Mouse (Mus musculus): ENCODE results near the gene Bend6. TPM values are rescaled to one million over a fixed set of nuclear protein-coding genes. Genes with fewer than 3 reads are reported as not detected.

Gene Bend6
- polyA plus RNA-seq (2011; ENCODE audit: insufficient read depth, insufficient read length, low read depth, missing spikeins): 5.4 and 6.9 TPM in 2 replicates

- H3K36me3 ChIP-seq (ENCODE audit: control insufficient read depth, insufficient read depth, low read length, poor library complexity, severe bottlenecking): peaks cover 2% of the 10 kb centered on the region; the same call in 1 of the 2 replicates
- H3K27ac ChIP-seq (ENCODE audit: insufficient read depth, low read length): no peak within 1 kb of the TSS
- peak; percentile 21 for TF ChIP-seq CTCF (IDR thresholded peaks at IDR 0.05; ENCODE audit: low read depth, low read length)
- no peak for TF ChIP-seq EP300 (IDR thresholded peaks at IDR 0.05; ENCODE audit: insufficient read depth, low read depth, low read length)
- peaks cover 5% of the 10 kb centered on the region for H3K4me1 ChIP-seq (ENCODE audit: control insufficient read depth, insufficient read depth, low read length)
- no peaks in the 10 kb centered on the region for H3K9me3 ChIP-seq (replicated peaks; ENCODE audit: control insufficient read depth, insufficient read depth, low read length, poor library complexity, severe bottlenecking)
- peak within 1 kb of the TSS; percentile 75 for H3K4me3 ChIP-seq (ENCODE audit: low read depth, low read length)
- H3K9ac ChIP-seq (ENCODE audit: low read depth, poor library complexity, severe bottlenecking): peak within 1 kb of the TSS; percentile 74
- H3K27me3 ChIP-seq (ENCODE audit: control insufficient read depth, insufficient read depth, low read length, poor library complexity, severe bottlenecking): peaks cover 2% of the 10 kb centered on the region; the same call in 1 of the 2 replicates
These were observed at the start of gene Bend6 for GRCm38 (mm10) chr1:33907421-33908190. Gene Bend6 (minus strand): TSS chr1:33907816.

DNA sequence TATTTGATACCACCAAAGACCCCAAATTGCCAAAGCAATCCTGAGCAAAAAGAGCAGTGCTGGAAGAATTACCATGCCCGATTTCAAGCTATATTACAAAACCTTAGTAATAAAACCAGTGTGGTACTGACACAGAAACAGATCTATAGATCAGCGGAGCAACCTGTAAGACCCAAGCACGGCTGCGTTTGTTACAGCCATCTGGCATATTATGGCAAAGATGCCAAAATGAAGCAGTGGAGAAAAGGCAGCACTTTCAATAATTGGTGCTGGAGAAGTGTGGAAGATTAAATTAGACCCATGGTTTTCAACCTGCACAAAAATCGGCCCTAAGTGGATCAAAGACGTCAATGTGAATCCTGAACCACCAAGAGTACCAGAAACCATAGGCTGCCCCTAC is 48.0 kb upstream of the Bend6 start:
- H3K4me1 ChIP-seq (ENCODE audit: control insufficient read depth, insufficient read depth, low read length): no peaks in the 10 kb centered on the region
- H3K4me3 ChIP-seq (ENCODE audit: low read depth, low read length): no peak overlapping the region
- no peak overlapping the region for H3K27ac ChIP-seq (ENCODE audit: insufficient read depth, low read length)
- H3K9ac ChIP-seq (ENCODE audit: low read depth, poor library complexity, severe bottlenecking): no peak overlapping the region
- H3K27me3 ChIP-seq (ENCODE audit: control insufficient read depth, insufficient read depth, low read length, poor library complexity, severe bottlenecking): no peaks in the 10 kb centered on the region
- H3K36me3 ChIP-seq (ENCODE audit: control insufficient read depth, insufficient read depth, low read length, poor library complexity, severe bottlenecking): no peaks in the 10 kb centered on the region
- H3K9me3 ChIP-seq (replicated peaks; ENCODE audit: control insufficient read depth, insufficient read depth, low read length, poor library complexity, severe bottlenecking): no peaks in the 10 kb centered on the region
- TF ChIP-seq POLR2A (IDR thresholded peaks at IDR 0.05; ENCODE audit: insufficient read depth, low read length) (no peak), CTCF (IDR thresholded peaks at IDR 0.05; ENCODE audit: low read depth, low read length) (no peak), EP300 (IDR thresholded peaks at IDR 0.05; ENCODE audit: insufficient read depth, low read depth, low read length) (no peak)

DNA sequence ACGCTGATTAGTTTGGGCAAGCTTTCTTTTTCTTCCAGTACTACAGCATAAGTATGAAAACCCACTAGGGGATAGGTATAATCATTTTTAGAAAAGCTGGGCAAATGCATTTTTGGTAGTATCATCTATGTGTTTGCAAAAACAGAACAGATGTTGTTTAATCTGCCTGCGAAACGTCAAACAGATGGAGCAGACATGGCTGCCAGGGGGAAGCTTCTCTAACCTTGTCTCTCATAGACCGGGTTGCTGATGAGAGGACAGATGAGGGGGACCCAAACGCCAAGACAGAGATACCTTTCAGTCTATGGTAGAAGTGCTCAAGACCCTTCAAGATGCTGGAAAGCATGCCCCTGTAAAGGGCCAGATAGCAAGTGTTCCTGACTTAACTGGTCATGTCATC is 40.9 kb upstream of the Bend6 start:
- TF ChIP-seq EP300 (IDR thresholded peaks at IDR 0.05; ENCODE audit: insufficient read depth, low read depth, low read length): no peak
- TF ChIP-seq POLR2A (IDR thresholded peaks at IDR 0.05; ENCODE audit: insufficient read depth, low read length): no peak
- no peak for TF ChIP-seq CTCF (IDR thresholded peaks at IDR 0.05; ENCODE audit: low read depth, low read length)
- no peak overlapping the region for H3K9ac ChIP-seq (ENCODE audit: low read depth, poor library complexity, severe bottlenecking)
- no peaks in the 10 kb centered on the region for H3K27me3 ChIP-seq (ENCODE audit: control insufficient read depth, insufficient read depth, low read length, poor library complexity, severe bottlenecking)
- no peaks in the 10 kb centered on the region for H3K36me3 ChIP-seq (ENCODE audit: control insufficient read depth, insufficient read depth, low read length, poor library complexity, severe bottlenecking)
- H3K4me3 ChIP-seq (ENCODE audit: low read depth, low read length): no peak overlapping the region
- H3K27ac ChIP-seq (ENCODE audit: insufficient read depth, low read length): no peak overlapping the region
- H3K9me3 ChIP-seq (replicated peaks; ENCODE audit: control insufficient read depth, insufficient read depth, low read length, poor library complexity, severe bottlenecking): no peaks in the 10 kb centered on the region
- H3K4me1 ChIP-seq (ENCODE audit: control insufficient read depth, insufficient read depth, low read length): peaks cover 4% of the 10 kb centered on the region

DNA sequence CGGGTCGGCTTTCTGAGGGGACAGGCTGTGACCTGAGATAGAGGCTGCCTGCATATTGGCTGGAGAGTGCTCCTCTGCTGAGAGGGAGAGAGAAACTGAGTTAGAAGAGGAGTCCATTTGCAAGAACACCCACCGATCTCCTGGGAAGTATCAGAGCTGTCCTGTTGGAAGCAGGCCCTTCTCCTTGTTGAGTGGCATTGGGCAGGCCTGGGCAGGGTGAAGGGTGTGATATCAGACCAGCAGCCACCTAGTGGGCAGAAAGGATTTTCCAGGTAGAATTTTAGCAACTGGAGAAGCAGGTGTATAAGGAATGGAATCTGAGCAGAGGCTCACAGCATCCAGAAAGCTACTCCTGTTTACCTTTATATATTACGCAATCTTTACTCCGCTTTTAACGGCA is 40.2 kb upstream of the Bend6 start:
- H3K27ac ChIP-seq (ENCODE audit: insufficient read depth, low read length): peak overlapping the region; percentile 70
- H3K9ac ChIP-seq (ENCODE audit: low read depth, poor library complexity, severe bottlenecking): no peak overlapping the region; the same call in 1 of the 2 replicates
- TF ChIP-seq EP300 (IDR thresholded peaks at IDR 0.05; ENCODE audit: insufficient read depth, low read depth, low read length): no peak
- no peak for TF ChIP-seq CTCF (IDR thresholded peaks at IDR 0.05; ENCODE audit: low read depth, low read length)
- no peak for TF ChIP-seq POLR2A (IDR thresholded peaks at IDR 0.05; ENCODE audit: insufficient read depth, low read length)
- H3K36me3 ChIP-seq (ENCODE audit: control insufficient read depth, insufficient read depth, low read length, poor library complexity, severe bottlenecking): no peaks in the 10 kb centered on the region
- no peaks in the 10 kb centered on the region for H3K9me3 ChIP-seq (replicated peaks; ENCODE audit: control insufficient read depth, insufficient read depth, low read length, poor library complexity, severe bottlenecking)
- no peaks in the 10 kb centered on the region for H3K27me3 ChIP-seq (ENCODE audit: control insufficient read depth, insufficient read depth, low read length, poor library complexity, severe bottlenecking)
- H3K4me1 ChIP-seq (ENCODE audit: control insufficient read depth, insufficient read depth, low read length): peaks cover 4% of the 10 kb centered on the region
- no peak overlapping the region for H3K4me3 ChIP-seq (ENCODE audit: low read depth, low read length)

- peaks cover 4% of the 10 kb centered on the region for H3K4me1 ChIP-seq (ENCODE audit: control insufficient read depth, insufficient read depth, low read length)
- no peaks in the 10 kb centered on the region for H3K9me3 ChIP-seq (replicated peaks; ENCODE audit: control insufficient read depth, insufficient read depth, low read length, poor library complexity, severe bottlenecking)
- TF ChIP-seq CTCF (IDR thresholded peaks at IDR 0.05; ENCODE audit: low read depth, low read length): no peak
- no peak for TF ChIP-seq EP300 (IDR thresholded peaks at IDR 0.05; ENCODE audit: insufficient read depth, low read depth, low read length)
- no peak for TF ChIP-seq POLR2A (IDR thresholded peaks at IDR 0.05; ENCODE audit: insufficient read depth, low read length)
- no peak overlapping the region for H3K4me3 ChIP-seq (ENCODE audit: low read depth, low read length)
- H3K27ac ChIP-seq (ENCODE audit: insufficient read depth, low read length): peak overlapping the region; percentile 80; the same call in 1 of the 2 replicates
- H3K36me3 ChIP-seq (ENCODE audit: control insufficient read depth, insufficient read depth, low read length, poor library complexity, severe bottlenecking): no peaks in the 10 kb centered on the region
- H3K9ac ChIP-seq (ENCODE audit: low read depth, poor library complexity, severe bottlenecking): peak overlapping the region; percentile 40
- H3K27me3 ChIP-seq (ENCODE audit: control insufficient read depth, insufficient read depth, low read length, poor library complexity, severe bottlenecking): no peaks in the 10 kb centered on the region
These were observed 39.2 kb upstream of the Bend6 start for GRCm38 (mm10) chr1:33946601-33947395.
